Mouse (Mus musculus) left cerebral cortex, postnatal 36 days (tissue): ENCODE results near the gene Barx2. TPM values are rescaled to one million over a fixed set of nuclear protein-coding genes. Genes with fewer than 3 reads are reported as not detected.
"Not testable (repeated sequence)": the region's sequence is repeated elsewhere in the genome, so short reads cannot be mapped to it uniquely, and the experiment has no call there.

Experiments used
- DNase-seq, 2 experiments: peaks; one replicate each; pipeline ENCODE4 v3.0.0; 2021 to 2022; ENCODE audit warnings: low spot score in 2 of 2, mixed read lengths in 1 of 2
- intact Hi-C: fragments of 180-260 bp; cut with DNase I; formaldehyde crosslinking; loops from one replicate; pipeline ENCODE4 v1.15.1; 2025
- total RNA-seq, 2 experiments: library from RNA; stranded (reverse); gene quantifications; 2 replicates each; pipeline ENCODE4 v1.2.3; 2021

The Barx2 gene
- total RNA-seq, result 1 to 10 TPM; 5.1 to 8.5 TPM

GRCm38 (mm10) chr9:31912921-31913738 lies at the start of gene Barx2:
Gene Barx2, minus strand, starts transcription at chr9:31913462.
- DNase-seq, result peak; percentile 71 to 79
- intact Hi-C loops, result loop anchor here (2.0 to 5.0 kb wide), 2 partner anchors 54 to 336 kb away; no protein-coding TSS in a partner anchor

DNA sequence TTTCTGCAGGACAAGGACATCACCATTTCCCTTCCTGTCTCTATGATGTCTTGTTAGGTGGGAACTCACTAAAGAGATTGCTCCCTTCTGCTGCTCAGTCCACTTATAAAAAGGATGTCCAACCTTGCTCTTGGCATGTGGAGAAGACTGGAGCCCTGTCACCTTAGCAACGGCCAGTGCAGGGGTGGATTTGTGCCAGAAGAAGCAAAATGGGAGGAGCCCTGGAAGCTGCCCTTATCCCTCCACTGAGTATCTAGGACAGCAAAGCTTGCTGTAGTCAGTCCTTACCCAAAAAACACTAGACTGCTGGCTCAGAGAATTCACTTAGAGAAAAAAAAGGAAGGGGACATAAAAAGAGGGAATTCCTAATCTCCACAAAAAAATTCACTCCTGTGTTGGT lies 49.0 kb upstream of the Barx2 start:
- intact Hi-C loops, result no loop called here
- DNase-seq, result no peak

DNA sequence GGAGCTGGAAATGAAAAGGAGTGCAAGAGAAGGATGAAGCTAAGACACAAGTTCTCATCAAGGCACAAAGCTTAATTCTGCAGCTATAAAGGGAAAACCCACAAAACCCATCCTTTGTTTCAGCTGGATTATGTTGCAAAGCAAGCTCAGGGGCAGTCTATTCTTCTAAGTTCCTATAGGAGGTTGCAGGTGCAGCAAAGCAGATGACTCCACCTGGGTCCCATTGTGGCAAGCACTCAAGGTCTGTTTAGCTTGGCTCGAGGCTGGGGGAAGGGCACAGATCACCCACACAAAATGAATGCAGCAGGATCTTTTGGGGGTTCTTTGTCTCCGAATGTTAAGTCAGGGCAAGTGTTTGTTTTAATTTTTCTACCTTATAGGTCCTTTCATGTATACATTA lies 47.2 kb upstream of the Barx2 start:
- intact Hi-C loops, result no loop called here
- no peak for DNase-seq

- intact Hi-C loops, result no loop called here
- no peak for DNase-seq
Measured at GRCm38 (mm10) chr9:31958120-31958519, 44.9 kb upstream of the Barx2 start.

GRCm38 (mm10) chr9:31950506-31950905 lies 37.2 kb upstream of the Barx2 start:
- intact Hi-C loops, result no loop called here
- no peak for DNase-seq

GRCm38 (mm10) chr9:31949031-31949430 lies 35.8 kb upstream of the Barx2 start:
- no peak for DNase-seq
- intact Hi-C loops, result no loop called here

GRCm38 (mm10) chr9:31947051-31947450 lies 33.8 kb upstream of the Barx2 start:
- intact Hi-C loops, result no loop called here
- no peak for DNase-seq

DNA sequence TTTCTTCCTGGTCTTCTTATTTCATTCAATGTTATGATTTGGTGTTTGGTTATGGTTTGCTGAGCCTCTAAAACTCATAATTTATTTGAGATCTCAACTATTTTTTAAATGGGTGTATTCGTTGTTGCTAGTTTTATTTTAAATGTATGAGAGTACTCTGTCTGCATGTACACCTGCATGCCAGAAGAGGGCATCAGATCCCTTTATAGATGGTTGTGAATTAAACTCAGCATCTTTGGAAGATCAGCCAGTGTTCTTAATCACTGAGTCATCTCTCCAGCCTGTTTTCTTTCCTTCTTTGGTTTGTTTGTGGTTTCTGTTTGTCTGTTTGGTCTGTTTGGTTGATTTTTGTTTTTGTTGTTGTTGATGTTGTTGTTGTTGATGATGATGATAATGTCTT lies 29.1 kb upstream of the Barx2 start:
- intact Hi-C loops, result no loop called here
- no peak for DNase-seq

DNA sequence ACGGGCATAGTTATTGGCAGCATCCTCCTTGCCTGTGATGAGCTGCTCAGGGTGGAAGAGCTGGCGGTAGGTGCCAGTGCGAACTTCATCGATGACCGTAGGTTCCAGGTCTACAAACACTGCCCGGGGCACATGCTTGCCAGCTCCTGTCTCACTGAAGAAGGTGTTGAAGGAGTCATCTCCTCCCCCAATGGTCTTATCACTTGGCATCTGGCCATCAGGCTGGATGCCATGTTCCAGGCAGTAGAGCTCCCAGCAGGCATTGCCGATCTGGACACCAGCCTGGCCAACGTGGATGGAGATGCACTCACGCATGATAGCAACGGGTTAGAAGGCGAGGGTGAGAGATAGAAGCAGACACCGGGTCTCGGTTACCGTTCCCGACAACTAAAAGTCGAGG lies 23.2 kb upstream of the Barx2 start:
- intact Hi-C loops, DNase-seq: not testable (repeated sequence)

GRCm38 (mm10) chr9:31931691-31932090 lies 18.4 kb upstream of the Barx2 start:
- DNase-seq, result no peak
- intact Hi-C loops, result no loop called here

DNA sequence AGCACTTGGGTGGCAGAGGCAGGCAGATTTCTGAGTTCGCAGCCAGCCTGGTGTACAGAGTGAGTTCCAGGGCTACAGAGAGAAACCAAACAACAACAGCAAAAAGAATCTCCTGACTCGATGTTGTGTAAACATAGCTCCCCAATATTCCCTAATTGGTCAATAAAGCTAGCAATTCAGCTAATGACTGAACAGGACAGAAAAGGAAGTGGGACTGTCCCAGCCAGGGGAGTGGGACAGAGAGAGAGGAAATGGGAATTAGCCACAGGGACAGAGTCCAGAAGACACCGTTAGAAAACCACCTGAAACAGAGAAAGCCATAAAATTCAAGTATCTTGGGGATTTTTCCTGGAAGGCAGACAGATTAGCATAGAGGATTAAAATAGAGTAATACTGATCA lies 18.0 kb upstream of the Barx2 start:
- no peak for DNase-seq

GRCm38 (mm10) chr9:31926766-31927165 lies 13.5 kb upstream of the Barx2 start:
- intact Hi-C loops, result no loop called here
- DNase-seq, result no peak

More for the DNA sequence above, 18.0 kb upstream of the Barx2 start:
- intact Hi-C loops, result no loop called here

GRCm38 (mm10) chr9:31925830-31926624 lies 12.8 kb upstream of the Barx2 start:
- DNase-seq, result peak; percentile 78 to 85
- intact Hi-C loops, result loop anchor here (1.0 kb wide), 1 partner anchor 367 kb away; no protein-coding TSS in a partner anchor

DNA sequence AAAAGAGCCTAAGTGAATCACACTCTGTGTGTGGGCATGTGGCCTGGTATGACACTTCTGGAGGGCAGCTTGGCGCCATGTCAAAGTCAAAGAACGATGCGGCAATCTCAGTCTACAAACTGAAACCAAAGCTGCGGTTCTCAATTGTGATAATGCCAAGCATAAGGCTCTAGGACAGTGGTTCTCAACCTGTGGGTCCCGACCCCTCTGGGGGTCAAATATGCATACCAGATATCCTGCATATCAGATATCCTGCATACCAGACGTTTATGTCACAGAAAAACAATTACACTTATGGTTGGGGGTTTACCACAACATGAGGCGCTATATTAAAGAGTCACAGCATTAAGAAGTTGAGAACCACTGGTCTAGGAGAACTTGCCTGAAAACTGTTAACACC lies 10.3 kb upstream of the Barx2 start:
- intact Hi-C loops, result no loop called here
- no peak for DNase-seq

DNA sequence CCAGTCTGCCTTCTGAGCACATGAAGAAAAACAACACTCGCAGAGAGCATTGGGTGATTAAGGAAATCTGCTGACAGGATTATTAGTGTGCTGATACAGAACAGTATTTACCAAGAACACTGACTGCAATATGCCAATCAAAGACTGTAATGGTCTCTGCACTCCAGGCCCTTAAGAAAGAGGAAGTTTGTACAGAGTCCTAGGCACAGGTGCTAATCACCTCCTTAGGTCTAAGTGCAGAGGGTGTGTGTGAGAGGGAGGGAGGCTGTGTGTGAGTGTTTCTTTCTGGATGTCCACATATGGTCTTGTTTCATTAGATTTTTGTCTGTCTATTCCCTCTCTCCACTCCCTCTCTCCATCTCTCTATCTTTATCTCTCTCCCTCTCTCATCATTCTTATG lies 6.5 kb upstream of the Barx2 start:
- DNase-seq, result no peak
- intact Hi-C loops, result no loop called here

DNA sequence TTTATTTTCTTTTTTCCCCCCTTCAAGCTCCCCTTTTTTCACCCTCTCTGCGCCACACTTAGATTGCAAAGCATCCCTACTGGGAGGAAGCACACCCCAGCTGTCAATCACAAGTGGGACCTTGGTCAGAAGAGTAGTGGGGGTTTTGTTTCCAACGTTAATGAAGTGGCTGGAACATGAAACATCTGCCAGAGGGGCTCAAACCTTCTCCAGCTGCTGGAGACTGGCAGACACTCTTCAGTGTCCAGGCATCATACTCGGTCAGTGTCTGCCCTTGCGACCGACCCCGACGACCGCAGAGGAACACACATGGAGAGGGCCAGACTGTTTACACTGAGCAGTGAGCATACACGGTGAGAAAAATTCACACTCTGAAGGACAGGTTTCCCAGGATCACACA lies 3.2 kb upstream of the Barx2 start:
- no peak for DNase-seq
- intact Hi-C loops, result no loop called here

GRCm38 (mm10) chr9:31914871-31915270 lies 1.6 kb upstream of the Barx2 start:
- intact Hi-C loops, result loop anchor here (5.0 kb wide), 1 partner anchor 338 kb away; no protein-coding TSS in a partner anchor
- DNase-seq, result peak; percentile 30 to 32

GRCm38 (mm10) chr9:31913739-31914591 lies 703 bp upstream of the Barx2 start:
- intact Hi-C loops, result loop anchor here (2.0 to 5.0 kb wide), 2 partner anchors 55 to 337 kb away; no protein-coding TSS in a partner anchor
- DNase-seq, result peak in 1 of 2 experiments; percentile 16

DNA sequence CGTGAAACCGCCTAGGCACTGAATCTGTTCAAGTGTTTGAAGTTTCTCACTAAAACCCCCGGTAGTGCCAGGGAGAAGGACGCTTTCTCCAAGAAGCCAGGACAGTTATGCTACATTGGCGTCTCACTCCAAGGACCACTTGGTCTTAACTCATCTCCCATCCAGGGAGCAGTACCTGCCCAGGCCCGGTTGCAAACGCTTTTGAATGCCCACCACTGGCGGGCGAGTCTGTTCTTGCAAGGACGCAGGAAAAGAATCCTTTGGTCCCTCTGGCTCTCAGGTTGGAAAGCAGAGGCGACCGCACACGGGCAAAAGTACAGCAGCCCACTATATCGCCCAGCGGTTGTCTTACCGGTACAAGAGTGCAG lies 725 bp downstream of the Barx2 start:
- intact Hi-C loops, result loop anchor here (2.0 to 5.0 kb wide), 2 partner anchors 54 to 335 kb away; no protein-coding TSS in a partner anchor
- DNase-seq, result no peak

DNA sequence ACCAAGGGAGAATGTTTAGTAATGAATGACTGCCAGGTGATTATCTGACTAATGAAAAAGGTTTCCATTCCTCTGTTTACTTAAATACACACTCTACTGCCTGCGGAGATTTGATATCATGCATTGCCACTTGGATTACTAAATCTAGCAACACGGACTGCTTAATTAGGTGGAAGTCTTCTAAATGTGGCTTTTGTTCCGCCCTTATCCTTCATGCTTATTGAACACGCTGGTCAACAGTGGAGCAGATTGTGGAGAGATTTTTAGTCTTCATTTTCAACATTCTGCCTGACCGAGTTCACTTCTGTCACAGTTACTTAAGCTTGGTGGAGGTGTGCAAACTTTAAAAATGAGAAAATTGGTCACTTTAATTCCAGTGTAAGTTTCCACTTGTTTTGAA lies 3.0 kb downstream of the Barx2 start:
- intact Hi-C loops, result loop anchor here (5.0 kb wide), 1 partner anchor 333 kb away; no protein-coding TSS in a partner anchor
- no peak for DNase-seq
